Mouse (Mus musculus): Measurements from ENCODE around the gene Camta1. TPM values are rescaled to one million over a fixed set of nuclear protein-coding genes. Genes with fewer than 3 reads are reported as not detected.
A peak's percentile ranks its signal among the peaks of the same experiment; 100 is the strongest.

Gene Camta1
- total and polyA plus RNA-seq, 2 experiments from 2014 or later = 127 to 145 TPM

DNA sequence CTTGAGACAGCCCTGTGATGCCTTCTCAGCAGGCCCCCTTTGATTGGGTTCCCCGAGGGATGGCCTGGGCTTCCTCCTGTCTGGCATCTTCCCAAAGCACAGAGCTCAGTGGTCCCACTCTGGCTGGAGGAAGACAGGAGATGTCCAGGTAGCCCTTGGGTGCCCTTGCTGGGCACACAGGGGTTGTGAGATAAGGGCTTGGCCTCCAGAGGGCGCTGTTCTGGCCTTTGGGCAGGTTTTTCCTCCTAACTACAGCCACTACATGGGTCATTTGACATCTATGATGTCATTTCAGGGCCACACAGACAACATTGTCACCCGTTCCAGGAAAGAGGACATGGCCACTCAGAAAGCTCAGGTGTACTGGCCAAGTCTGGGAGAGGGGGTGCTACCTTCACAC, 703.4 kb downstream of the Camta1 start:
- Histone ChIP-seq H3K4me1 (ENCODE audit: insufficient read depth, low read length) (peaks cover 11% of the 10 kb centered on the region), H3K9ac (replicated peaks; ENCODE audit: low read length) (no peak overlapping the region), H3K4me2 (ENCODE audit: low read depth, low read length) (no peak overlapping the region), H3K36me3 (ENCODE audit: insufficient read depth, low read length) (no peaks in the 10 kb centered on the region), H3K27me3 (ENCODE audit: insufficient read depth, low read length) (peaks cover 4% of the 10 kb centered on the region; the same call in 1 of the 2 replicates), H3K9me3 (ENCODE audit: low read length) (no peaks in the 10 kb centered on the region), H3K27ac (no peak overlapping the region), H3K4me3 (ENCODE audit: low read length) (no peak overlapping the region)
- peak; percentile 41 for TF ChIP-seq CTCF (IDR thresholded peaks at IDR 0.05; ENCODE audit: low read depth)
- 58% methylated on average over 3 of the region's 3 CpGs for WGBS
- ATAC-seq (no peak), DNase-seq (ENCODE audit: low spot score) (no peak)

DNA sequence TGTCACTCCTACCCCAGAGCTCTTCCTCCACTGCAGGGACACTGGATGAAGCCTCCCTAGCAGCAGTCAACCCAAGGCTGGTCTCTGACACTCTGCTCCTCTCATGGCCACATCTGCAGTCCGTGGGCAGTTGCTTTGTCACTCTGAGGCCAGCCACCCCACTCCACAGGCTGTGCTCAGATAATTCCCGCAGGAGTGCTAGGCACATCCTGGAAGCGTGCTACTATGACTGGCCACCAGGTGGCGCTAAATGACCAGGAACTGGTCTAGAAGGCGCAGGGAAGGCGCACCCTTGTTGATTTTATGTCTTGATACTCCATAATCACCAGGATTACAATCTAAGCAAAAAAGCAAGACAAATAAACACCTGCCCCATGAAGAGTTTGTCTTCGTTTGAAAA, 704.8 kb downstream of the Camta1 start:
- Histone ChIP-seq H3K4me3 (ENCODE audit: low read length) (no peak overlapping the region), H3K9me3 (ENCODE audit: low read length) (no peaks in the 10 kb centered on the region), H3K27ac (no peak overlapping the region), H3K4me2 (ENCODE audit: low read depth, low read length) (no peak overlapping the region), H3K27me3 (ENCODE audit: insufficient read depth, low read length) (peaks cover 4% of the 10 kb centered on the region; the same call in 1 of the 2 replicates), H3K36me3 (ENCODE audit: insufficient read depth, low read length) (no peaks in the 10 kb centered on the region), H3K4me1 (ENCODE audit: insufficient read depth, low read length) (peaks cover 14% of the 10 kb centered on the region), H3K9ac (replicated peaks; ENCODE audit: low read length) (no peak overlapping the region)
- WGBS = 2% methylated on average over 7 of the region's 7 CpGs
- DNase-seq (ENCODE audit: low spot score) (peak; percentile 94), ATAC-seq (peak; percentile 48; the same call in 1 of the 2 replicates)
- TF ChIP-seq CTCF (IDR thresholded peaks at IDR 0.05; ENCODE audit: low read depth) = peak; percentile 99

DNA sequence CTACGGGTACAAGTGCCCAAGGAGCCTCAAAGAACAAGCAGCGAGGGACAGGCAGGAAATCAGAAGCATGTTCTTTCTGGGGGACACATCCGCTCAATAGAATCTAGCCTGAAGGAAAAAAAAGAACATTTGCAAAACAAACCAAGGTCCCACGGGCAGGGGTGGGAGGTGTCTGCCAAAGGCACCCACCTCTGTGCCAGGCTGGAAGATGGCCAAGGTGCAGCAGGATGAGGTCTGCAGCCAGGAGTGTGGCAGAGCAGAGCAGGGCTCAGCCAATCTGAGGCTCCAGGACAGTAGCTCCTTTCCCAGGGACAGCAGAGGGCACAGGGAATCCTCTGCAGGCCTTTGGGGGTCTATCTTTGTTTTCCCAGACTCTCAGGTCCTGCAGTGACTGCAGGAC, 706.1 kb downstream of the Camta1 start:
- ATAC-seq (no peak), DNase-seq (ENCODE audit: low spot score) (no peak)
- TF ChIP-seq CTCF (IDR thresholded peaks at IDR 0.05; ENCODE audit: low read depth) = no peak
- 49% methylated on average over 4 of the region's 4 CpGs for WGBS
- H3K36me3 ChIP-seq (ENCODE audit: insufficient read depth, low read length) = no peaks in the 10 kb centered on the region
- H3K4me1 ChIP-seq (ENCODE audit: insufficient read depth, low read length) = peaks cover 22% of the 10 kb centered on the region
- H3K27ac ChIP-seq = no peak overlapping the region
- peaks cover 4% of the 10 kb centered on the region; the same call in 1 of the 2 replicates for H3K27me3 ChIP-seq (ENCODE audit: insufficient read depth, low read length)
- no peak overlapping the region for H3K9ac ChIP-seq (replicated peaks; ENCODE audit: low read length)
- no peak overlapping the region for H3K4me3 ChIP-seq (ENCODE audit: low read length)
- no peaks in the 10 kb centered on the region for H3K9me3 ChIP-seq (ENCODE audit: low read length)
- H3K4me2 ChIP-seq (ENCODE audit: low read depth, low read length) = no peak overlapping the region

DNA sequence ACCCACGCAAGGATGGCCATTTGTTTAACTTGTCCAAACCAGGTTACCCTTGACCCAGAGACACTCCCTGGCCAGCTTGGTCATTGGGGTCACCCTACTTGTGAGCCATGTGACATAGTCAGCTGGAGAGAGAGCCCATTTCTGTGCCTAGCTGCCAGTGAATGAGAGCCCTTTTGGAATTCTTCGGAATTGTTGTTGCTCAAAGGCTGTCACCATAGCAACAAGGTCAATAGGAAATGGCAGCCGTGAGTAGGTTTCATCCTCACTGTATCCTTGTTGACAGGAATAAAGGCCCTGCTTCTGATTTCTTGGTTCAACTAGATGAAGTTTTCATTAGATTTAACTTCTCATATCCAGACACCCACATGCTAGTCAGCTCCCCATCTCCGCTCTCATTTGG, 707.4 kb downstream of the Camta1 start:
- H3K4me2 ChIP-seq (ENCODE audit: low read depth, low read length) = no peak overlapping the region
- H3K27me3 ChIP-seq (ENCODE audit: insufficient read depth, low read length) = peaks cover 4% of the 10 kb centered on the region; the same call in 1 of the 2 replicates
- no peaks in the 10 kb centered on the region for H3K36me3 ChIP-seq (ENCODE audit: insufficient read depth, low read length)
- ATAC-seq (no peak), DNase-seq (ENCODE audit: low spot score) (peak; percentile 63)
- H3K4me1 ChIP-seq (ENCODE audit: insufficient read depth, low read length) = peaks cover 28% of the 10 kb centered on the region
- H3K9ac ChIP-seq (replicated peaks; ENCODE audit: low read length) = no peak overlapping the region
- H3K9me3 ChIP-seq (ENCODE audit: low read length) = no peaks in the 10 kb centered on the region
- WGBS = 29% methylated on average over 4 of the region's 4 CpGs
- H3K27ac ChIP-seq = no peak overlapping the region
- no peak for TF ChIP-seq CTCF (IDR thresholded peaks at IDR 0.05; ENCODE audit: low read depth)
- H3K4me3 ChIP-seq (ENCODE audit: low read length) = no peak overlapping the region

DNA sequence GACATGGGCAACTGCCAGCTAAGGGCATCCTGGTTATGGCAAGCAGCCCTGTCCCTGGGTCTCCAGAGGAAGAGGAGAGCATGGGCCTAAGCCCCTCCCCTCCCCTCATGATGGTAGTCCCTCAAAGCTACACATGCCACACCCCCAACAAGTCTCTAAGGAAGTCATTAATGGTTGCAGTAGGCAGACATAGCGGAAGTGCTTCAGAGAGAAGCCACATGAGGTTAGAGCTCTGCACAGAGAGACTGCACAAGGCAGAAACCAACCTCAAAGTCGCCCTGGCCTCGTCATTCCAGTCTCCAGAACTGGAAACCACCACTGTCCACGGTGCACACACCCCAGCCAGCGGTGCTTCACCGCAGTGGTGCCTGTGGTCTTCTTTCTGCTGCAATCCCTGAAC, 709.7 kb downstream of the Camta1 start:
- no peak overlapping the region for H3K4me2 ChIP-seq (ENCODE audit: low read depth, low read length)
- TF ChIP-seq CTCF (IDR thresholded peaks at IDR 0.05; ENCODE audit: low read depth) = no peak
- H3K27me3 ChIP-seq (ENCODE audit: insufficient read depth, low read length) = no peaks in the 10 kb centered on the region
- H3K9ac ChIP-seq (replicated peaks; ENCODE audit: low read length) = no peak overlapping the region
- no peaks in the 10 kb centered on the region for H3K36me3 ChIP-seq (ENCODE audit: insufficient read depth, low read length)
- no peak overlapping the region for H3K27ac ChIP-seq
- no peak overlapping the region for H3K4me3 ChIP-seq (ENCODE audit: low read length)
- H3K4me1 ChIP-seq (ENCODE audit: insufficient read depth, low read length) = peaks cover 28% of the 10 kb centered on the region
- DNase-seq (ENCODE audit: low spot score) (no peak), ATAC-seq (peak; percentile 10; the same call in 1 of the 2 replicates)
- 82% methylated on average over 6 of the region's 6 CpGs for WGBS
- H3K9me3 ChIP-seq (ENCODE audit: low read length) = no peaks in the 10 kb centered on the region

DNA sequence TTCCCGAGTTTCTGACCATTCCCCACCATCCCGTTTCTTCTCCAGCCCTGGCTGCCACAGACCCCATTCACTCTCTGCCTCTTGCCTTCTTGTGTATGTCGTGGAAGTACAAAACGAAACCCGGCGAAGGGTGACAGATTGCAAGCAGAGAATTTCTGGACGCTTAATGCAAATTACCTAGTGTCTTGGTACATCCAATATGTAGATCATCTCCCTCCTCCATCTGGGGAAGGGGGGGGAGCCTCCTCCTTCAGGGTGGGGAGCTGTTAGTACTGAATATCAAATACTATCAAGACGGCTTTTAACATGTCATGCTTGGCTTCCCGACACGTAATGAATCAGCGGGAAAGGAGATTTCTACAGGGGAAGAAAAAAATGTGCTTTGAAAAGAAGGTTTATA, 710.8 kb downstream of the Camta1 start:
- no peak overlapping the region for H3K4me3 ChIP-seq (ENCODE audit: low read length)

DNA sequence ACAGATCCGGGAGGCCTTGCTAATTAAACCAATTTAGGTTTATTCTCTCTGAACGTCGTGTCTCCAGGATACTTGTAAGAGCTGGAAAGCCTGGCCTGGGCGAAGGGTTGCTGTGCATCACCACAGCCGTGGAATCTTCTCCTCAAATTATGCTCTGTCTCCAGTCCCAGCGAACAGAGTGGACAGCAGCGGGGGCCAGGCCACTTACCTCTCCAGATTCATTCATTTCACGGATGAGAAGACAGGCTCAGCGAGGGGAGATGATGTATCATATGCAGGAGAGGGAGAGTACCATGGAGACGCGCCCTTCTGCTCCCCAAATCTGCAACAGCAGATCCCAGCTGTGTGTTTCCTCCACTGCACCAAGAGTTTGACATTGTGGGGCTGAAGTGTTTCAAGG, 711.6 kb downstream of the Camta1 start:
- Histone ChIP-seq H3K36me3 (ENCODE audit: insufficient read depth, low read length) (no peaks in the 10 kb centered on the region), H3K9ac (replicated peaks; ENCODE audit: low read length) (no peak overlapping the region), H3K9me3 (ENCODE audit: low read length) (no peaks in the 10 kb centered on the region), H3K27ac (peak overlapping the region; percentile 26; the same call in 1 of the 2 replicates), H3K4me3 (ENCODE audit: low read length) (no peak overlapping the region), H3K4me1 (ENCODE audit: insufficient read depth, low read length) (peaks cover 28% of the 10 kb centered on the region), H3K27me3 (ENCODE audit: insufficient read depth, low read length) (no peaks in the 10 kb centered on the region), H3K4me2 (ENCODE audit: low read depth, low read length) (no peak overlapping the region)
- no peak for ATAC-seq
- WGBS = 53% methylated on average over 11 of the region's 11 CpGs
- TF ChIP-seq CTCF (IDR thresholded peaks at IDR 0.05; ENCODE audit: low read depth) = no peak
- DNase-seq (ENCODE audit: low spot score) = no peak

More for the DNA sequence above, 710.8 kb downstream of the Camta1 start:
- Histone ChIP-seq H3K36me3 (ENCODE audit: insufficient read depth, low read length) (no peaks in the 10 kb centered on the region), H3K4me1 (ENCODE audit: insufficient read depth, low read length) (peaks cover 28% of the 10 kb centered on the region), H3K27ac (no peak overlapping the region), H3K9ac (replicated peaks; ENCODE audit: low read length) (no peak overlapping the region), H3K9me3 (ENCODE audit: low read length) (no peaks in the 10 kb centered on the region), H3K4me2 (ENCODE audit: low read depth, low read length) (no peak overlapping the region), H3K27me3 (ENCODE audit: insufficient read depth, low read length) (no peaks in the 10 kb centered on the region)
- peak; percentile 48 for DNase-seq (ENCODE audit: low spot score)
- no peak for TF ChIP-seq CTCF (IDR thresholded peaks at IDR 0.05; ENCODE audit: low read depth)
- 39% methylated on average over 11 of the region's 11 CpGs for WGBS
- ATAC-seq = no peak
